Mouse (Mus musculus) limb, embryonic 10.5 days (tissue): Measurements from ENCODE around the gene Phf19. TPM values are rescaled to one million over a fixed set of nuclear protein-coding genes. Genes with fewer than 3 reads are reported as not detected.

Source experiments
- DNase-seq: peaks from one replicate; pipeline ENCODE4 v3.0.0-alpha.2; 2017; ENCODE audit warnings: low spot score
- H3K27ac ChIP-seq: fragments of 300-500 bp; sonication (generic); 2 replicates; pipeline ENCODE4 v1.5.1; 2016; ENCODE audit warnings: mild to moderate bottlenecking
- H3K27me3 ChIP-seq: fragments of 300-500 bp; sonication (generic); 2 replicates; pipeline ENCODE4 v1.6.1; 2016; ENCODE audit warnings: low read depth, mild to moderate bottlenecking; ENCODE audit not compliant: poor library complexity, severe bottlenecking
- H3K36me3 ChIP-seq: fragments of 300-500 bp; sonication (generic); 2 replicates; pipeline ENCODE4 v1.6.1; 2016; ENCODE audit warnings: mild to moderate bottlenecking, moderate library complexity
- H3K4me1 ChIP-seq: fragments of 300-500 bp; sonication (generic); 2 replicates; pipeline ENCODE4 v1.6.1; 2016
- H3K4me3 ChIP-seq: fragments of 300-500 bp; sonication (generic); 2 replicates; pipeline ENCODE4 v1.5.1; 2016; ENCODE audit warnings: mild to moderate bottlenecking, moderate library complexity
- H3K9me3 ChIP-seq: fragments of 300-500 bp; sonication (generic); replicated peaks from 2 replicates; pipeline ENCODE4 v1.6.1; 2016; ENCODE audit warnings: mild to moderate bottlenecking
- WGBS: fragments of 180-500 bp; shearing (Covaris S2); methylation state at CpG from one replicate; pipeline ENCODE4 v1.1.7; 2016; 5-methylcytosine and 5-hydroxymethylcytosine counted together
- polyA plus RNA-seq: library from polyadenylated mRNA; unstranded; fragments of >200 nt; fragmentation: Nextera tagmentation; extraction: Ambion mirVana; gene quantifications from 2 replicates; pipeline ENCODE4 v1.2.1, GENCODE M21; 2016

The Phf19 gene
- polyA plus RNA-seq, 1 experiment from 2014 or later = 0.50 TPM

- H3K36me3 ChIP-seq = no peaks in the 10 kb centered on the region
- no peaks in the 10 kb centered on the region for H3K27me3 ChIP-seq
- H3K4me3 ChIP-seq = no peak overlapping the region
- H3K4me1 ChIP-seq = no peaks in the 10 kb centered on the region
- 85% methylated on average over 4 of the region's 4 CpGs for WGBS
- no peaks in the 10 kb centered on the region for H3K9me3 ChIP-seq
- DNase-seq = no peak
- no peak overlapping the region for H3K27ac ChIP-seq
These were observed 39.2 kb upstream of the Phf19 start for GRCm38 (mm10) chr2:34953018-34953417.

- H3K27ac ChIP-seq = no peak overlapping the region
- peaks cover 3% of the 10 kb centered on the region; the same call in 1 of the 2 replicates for H3K4me1 ChIP-seq
- no peaks in the 10 kb centered on the region for H3K27me3 ChIP-seq
- DNase-seq = no peak
- H3K4me3 ChIP-seq = no peak overlapping the region
- H3K9me3 ChIP-seq = no peaks in the 10 kb centered on the region
- no peaks in the 10 kb centered on the region for H3K36me3 ChIP-seq
These were observed 37.6 kb upstream of the Phf19 start for GRCm38 (mm10) chr2:34951469-34951868.

GRCm38 (mm10) chr2:34948622-34949021 is 34.8 kb upstream of the Phf19 start:
- Histone ChIP-seq H3K4me3 (no peak overlapping the region), H3K9me3 (no peaks in the 10 kb centered on the region), H3K27me3 (peaks cover 2% of the 10 kb centered on the region; the same call in 1 of the 2 replicates), H3K27ac (no peak overlapping the region), H3K36me3 (no peaks in the 10 kb centered on the region), H3K4me1 (peaks cover 12% of the 10 kb centered on the region)
- no peak for DNase-seq
- WGBS = 35% methylated on average over 2 of the region's 2 CpGs

- H3K9me3 ChIP-seq = no peaks in the 10 kb centered on the region
- H3K36me3 ChIP-seq = no peaks in the 10 kb centered on the region
- DNase-seq = no peak
- H3K4me1 ChIP-seq = peaks cover 15% of the 10 kb centered on the region
- 79% methylated on average over 4 of the region's 4 CpGs for WGBS
- no peak overlapping the region for H3K27ac ChIP-seq
- no peak overlapping the region for H3K4me3 ChIP-seq
- peaks cover 24% of the 10 kb centered on the region; the same call in 1 of the 2 replicates for H3K27me3 ChIP-seq
These were observed 32.2 kb upstream of the Phf19 start for GRCm38 (mm10) chr2:34946046-34946445.

- Histone ChIP-seq H3K4me3 (no peak overlapping the region), H3K9me3 (no peaks in the 10 kb centered on the region), H3K4me1 (peaks cover 19% of the 10 kb centered on the region), H3K27ac (no peak overlapping the region), H3K36me3 (no peaks in the 10 kb centered on the region), H3K27me3 (peaks cover 27% of the 10 kb centered on the region; the same call in 1 of the 2 replicates)
- DNase-seq = no peak
- WGBS = 73% methylated on average over 4 of the region's 4 CpGs
These were observed 31.8 kb upstream of the Phf19 start for GRCm38 (mm10) chr2:34945580-34945979.

- Histone ChIP-seq H3K4me1 (peaks cover 19% of the 10 kb centered on the region), H3K36me3 (no peaks in the 10 kb centered on the region), H3K27me3 (peaks cover 27% of the 10 kb centered on the region; the same call in 1 of the 2 replicates), H3K4me3 (no peak overlapping the region), H3K27ac (0 out of 2 replicates have a peak overlapping the region, but pooled peaks have one; percentile 9), H3K9me3 (no peaks in the 10 kb centered on the region)
- 18% methylated on average over 8 of the region's 8 CpGs for WGBS
- no peak for DNase-seq
These were observed 30.9 kb upstream of the Phf19 start for GRCm38 (mm10) chr2:34944761-34945160.

GRCm38 (mm10) chr2:34943556-34944120 is 29.8 kb upstream of the Phf19 start:
- no peak overlapping the region for H3K4me3 ChIP-seq
- no peak for DNase-seq
- H3K4me1 ChIP-seq = peaks cover 23% of the 10 kb centered on the region
- no peak overlapping the region for H3K27ac ChIP-seq
- 87% methylated on average over 13 of the region's 13 CpGs for WGBS
- peaks cover 27% of the 10 kb centered on the region; the same call in 1 of the 2 replicates for H3K27me3 ChIP-seq
- no peaks in the 10 kb centered on the region for H3K36me3 ChIP-seq
- no peaks in the 10 kb centered on the region for H3K9me3 ChIP-seq

- Histone ChIP-seq H3K4me1 (peaks cover 44% of the 10 kb centered on the region), H3K4me3 (no peak overlapping the region), H3K27ac (no peak overlapping the region), H3K9me3 (no peaks in the 10 kb centered on the region), H3K27me3 (peaks cover 32% of the 10 kb centered on the region; the same call in 1 of the 2 replicates), H3K36me3 (no peaks in the 10 kb centered on the region)
- WGBS = 78% methylated on average over 11 of the region's 11 CpGs
- DNase-seq = peak; percentile 47
These were observed 27.3 kb upstream of the Phf19 start for GRCm38 (mm10) chr2:34941061-34941675.

- 84% methylated on average over 5 of the region's 5 CpGs for whole genome bisulfite sequencing
- no peak for DNase-seq
- Histone ChIP-seq H3K27ac (no peak overlapping the region), H3K4me3 (no peak overlapping the region), H3K27me3 (peaks cover 32% of the 10 kb centered on the region; the same call in 1 of the 2 replicates), H3K4me1 (peaks cover 42% of the 10 kb centered on the region), H3K9me3 (no peaks in the 10 kb centered on the region), H3K36me3 (no peaks in the 10 kb centered on the region)
These were observed 26.4 kb upstream of the Phf19 start for GRCm38 (mm10) chr2:34940246-34940645.

- Histone ChIP-seq H3K36me3 (no peaks in the 10 kb centered on the region), H3K4me3 (no peak overlapping the region), H3K9me3 (no peaks in the 10 kb centered on the region), H3K4me1 (peaks cover 35% of the 10 kb centered on the region), H3K27ac (no peak overlapping the region), H3K27me3 (peaks cover 29% of the 10 kb centered on the region; the same call in 1 of the 2 replicates)
- WGBS = 78% methylated on average over 8 of the region's 8 CpGs
- DNase-seq = no peak
These were observed 24.7 kb upstream of the Phf19 start for GRCm38 (mm10) chr2:34938269-34939208.

- H3K27ac ChIP-seq = no peak overlapping the region
- H3K4me1 ChIP-seq = peaks cover 35% of the 10 kb centered on the region
- DNase-seq = no peak
- no peaks in the 10 kb centered on the region for H3K36me3 ChIP-seq
- peaks cover 20% of the 10 kb centered on the region; the same call in 1 of the 2 replicates for H3K27me3 ChIP-seq
- H3K4me3 ChIP-seq = no peak overlapping the region
- 28% methylated on average over 5 of the region's 5 CpGs for WGBS
- H3K9me3 ChIP-seq = no peaks in the 10 kb centered on the region
These were observed 23.6 kb upstream of the Phf19 start for GRCm38 (mm10) chr2:34937460-34937859.

GRCm38 (mm10) chr2:34927320-34927719 is 13.5 kb upstream of the Phf19 start:
- Histone ChIP-seq H3K4me3 (no peak overlapping the region), H3K27me3 (peaks cover 26% of the 10 kb centered on the region; the same call in 1 of the 2 replicates), H3K9me3 (no peaks in the 10 kb centered on the region), H3K4me1 (peaks cover 27% of the 10 kb centered on the region), H3K27ac (no peak overlapping the region), H3K36me3 (no peaks in the 10 kb centered on the region)
- 75% methylated on average over 5 of the region's 5 CpGs for WGBS
- no peak for DNase-seq

- H3K27ac ChIP-seq = no peak overlapping the region
These were observed 8.9 kb upstream of the Phf19 start for GRCm38 (mm10) chr2:34922729-34923128.

More at GRCm38 (mm10) chr2:34922729-34923128, 8.9 kb upstream of the Phf19 start:
- no peaks in the 10 kb centered on the region for H3K36me3 ChIP-seq
- H3K4me3 ChIP-seq = no peak overlapping the region
- peaks cover 23% of the 10 kb centered on the region for H3K4me1 ChIP-seq
- no peaks in the 10 kb centered on the region for H3K9me3 ChIP-seq
- DNase-seq = no peak
- peaks cover 45% of the 10 kb centered on the region; the same call in 1 of the 2 replicates for H3K27me3 ChIP-seq
- 13% methylated on average over 2 of the region's 2 CpGs for WGBS
